Mouse (Mus musculus) small intestine, adult 2 months (tissue): ENCODE measurements around the gene Ptcd2. TPM values are rescaled to one million over a fixed set of nuclear protein-coding genes. Genes with fewer than 3 reads are reported as not detected.

Source experiments
- H3K27ac ChIP-seq: fragments of 200-500 bp; 2 replicates; pipeline ENCODE4 v1.5.1; 2012; ENCODE audit warnings: low read depth, low read length, control low read depth, inconsistent platforms; ENCODE audit not compliant: insufficient read depth
- H3K27me3 ChIP-seq: fragments of 200-500 bp; 2 replicates; pipeline ENCODE4 v1.6.1; 2012; ENCODE audit warnings: mild to moderate bottlenecking, moderate library complexity, low read length, inconsistent platforms; ENCODE audit not compliant: control insufficient read depth, insufficient read depth
- H3K36me3 ChIP-seq: fragments of 200-500 bp; 2 replicates; pipeline ENCODE4 v1.6.1; 2012; ENCODE audit warnings: mild to moderate bottlenecking, low read length, control low read depth, inconsistent platforms; ENCODE audit not compliant: control insufficient read depth, insufficient read depth
- H3K4me1 ChIP-seq: fragments of 200-500 bp; 2 replicates; pipeline ENCODE4 v1.6.1; 2012; ENCODE audit warnings: low read length, inconsistent platforms, mixed read lengths; ENCODE audit not compliant: control insufficient read depth, insufficient read depth, insufficient read length
- H3K4me3 ChIP-seq: fragments of 200-500 bp; 2 replicates; pipeline ENCODE4 v1.5.1; 2012; ENCODE audit warnings: low read depth, mild to moderate bottlenecking, control low read depth, inconsistent platforms, low read length, moderate library complexity
- CTCF ChIP-seq: fragments of 200-500 bp; IDR thresholded peaks from 2 replicates; pipeline ENCODE4 v1.5.1; 2012; ENCODE audit warnings: low read depth, mild to moderate bottlenecking, control low read depth, inconsistent platforms, low read length, moderate library complexity, mixed read lengths; ENCODE audit not compliant: insufficient replicate concordance, insufficient read length; ENCODE audit errors: extremely low read depth
- POLR2A ChIP-seq: fragments of 200-500 bp; IDR thresholded peaks from 2 replicates; pipeline ENCODE4 v1.6.1; 2012; ENCODE audit warnings: low read depth, mild to moderate bottlenecking, control low read depth, inconsistent platforms, low read length, moderate library complexity
- WGBS: fragments of 180-500 bp; shearing (Covaris S2); methylation state at CpG from one replicate; pipeline ENCODE4 v1.1.7; 2018; 5-methylcytosine and 5-hydroxymethylcytosine counted together
- polyA plus RNA-seq: library from polyadenylated mRNA; depleted of rRNA; stranded (reverse); fragments of >200 nt; gene quantifications from 2 replicates; pipeline ENCODE4 v1.2.3, GENCODE M21; 2012

Gene Ptcd2
- polyA plus RNA-seq, 1 experiment: 9.4 TPM

DNA sequence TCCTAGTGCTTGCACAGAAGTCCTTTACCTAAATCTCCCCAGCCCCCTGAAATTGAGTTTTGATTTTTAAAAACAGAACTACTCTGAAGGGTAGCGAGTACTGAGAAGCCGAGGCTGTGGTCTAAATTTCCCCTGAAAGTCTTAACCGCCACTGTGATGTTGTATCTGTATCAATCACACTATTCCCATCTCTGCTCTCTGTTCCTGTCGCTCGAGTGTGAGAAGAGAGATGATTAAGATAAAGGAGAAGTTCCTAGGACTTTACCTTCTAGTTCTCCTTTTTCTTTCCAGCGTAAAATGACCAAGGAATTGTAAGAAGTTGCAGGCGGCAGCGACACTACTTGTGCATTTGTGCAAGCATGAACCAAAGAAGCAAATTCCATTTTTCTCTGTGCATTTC is 38.3 kb downstream of the Ptcd2 start:
- no peaks in the 10 kb centered on the region for H3K4me1 ChIP-seq
- H3K36me3 ChIP-seq: no peaks in the 10 kb centered on the region
- H3K27ac ChIP-seq: no peak overlapping the region
- H3K4me3 ChIP-seq: no peak overlapping the region
- no peaks in the 10 kb centered on the region for H3K27me3 ChIP-seq
- 82% methylated on average over 8 of the region's 8 CpGs for WGBS
- no peak for TF ChIP-seq POLR2A
- no peak for TF ChIP-seq CTCF

DNA sequence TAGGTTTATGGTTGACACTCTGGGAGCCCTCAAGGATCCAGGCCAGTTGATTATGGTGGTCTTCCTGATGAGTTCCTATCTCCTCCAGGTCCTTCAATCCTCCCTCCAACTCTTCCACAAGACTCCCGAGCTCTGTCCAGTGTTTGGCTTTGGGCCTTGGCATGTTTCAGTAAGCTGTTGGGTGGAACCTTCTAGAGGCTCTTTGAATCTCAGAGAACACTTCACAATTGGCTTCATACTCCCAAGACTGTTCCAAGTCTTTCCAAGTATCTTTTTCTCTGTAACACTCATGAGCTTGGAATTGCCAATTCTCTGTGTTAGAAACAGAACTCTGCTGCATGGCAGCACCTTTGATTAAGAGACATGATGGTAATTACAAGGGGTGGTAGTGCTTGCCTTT is 39.3 kb downstream of the Ptcd2 start:
- H3K4me1 ChIP-seq: no peaks in the 10 kb centered on the region
- no peaks in the 10 kb centered on the region for H3K36me3 ChIP-seq
- H3K27ac ChIP-seq: no peak overlapping the region
- 78% methylated on average over 1 of the region's 1 CpGs for WGBS
- H3K27me3 ChIP-seq: no peaks in the 10 kb centered on the region
- no peak overlapping the region for H3K4me3 ChIP-seq
- TF ChIP-seq CTCF: no peak
- TF ChIP-seq POLR2A: no peak

DNA sequence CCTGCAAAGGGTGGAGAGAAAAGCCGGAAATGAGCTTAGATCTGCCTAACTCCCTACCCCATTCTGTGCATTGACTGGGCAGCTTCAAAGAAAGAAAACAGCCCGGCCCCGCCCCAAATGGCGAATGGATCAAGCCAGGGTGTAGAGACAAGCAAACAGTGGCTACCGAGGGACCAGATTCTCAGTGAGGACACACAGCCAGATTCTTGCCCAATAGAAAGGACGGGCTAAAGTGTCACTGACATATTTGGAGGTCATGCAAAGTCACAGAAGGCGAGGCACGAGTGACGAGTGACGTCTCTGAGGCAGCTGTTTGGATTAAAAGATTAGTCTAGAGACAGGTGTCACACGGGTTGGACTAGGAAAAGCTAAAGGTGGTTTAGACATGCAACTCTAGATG is 40.1 kb downstream of the Ptcd2 start:
- WGBS: 45% methylated on average over 11 of the region's 11 CpGs
- Histone ChIP-seq H3K4me1 (no peaks in the 10 kb centered on the region), H3K27ac (no peak overlapping the region), H3K36me3 (no peaks in the 10 kb centered on the region), H3K27me3 (no peaks in the 10 kb centered on the region), H3K4me3 (no peak overlapping the region)
- TF ChIP-seq CTCF: no peak
- no peak for TF ChIP-seq POLR2A

DNA sequence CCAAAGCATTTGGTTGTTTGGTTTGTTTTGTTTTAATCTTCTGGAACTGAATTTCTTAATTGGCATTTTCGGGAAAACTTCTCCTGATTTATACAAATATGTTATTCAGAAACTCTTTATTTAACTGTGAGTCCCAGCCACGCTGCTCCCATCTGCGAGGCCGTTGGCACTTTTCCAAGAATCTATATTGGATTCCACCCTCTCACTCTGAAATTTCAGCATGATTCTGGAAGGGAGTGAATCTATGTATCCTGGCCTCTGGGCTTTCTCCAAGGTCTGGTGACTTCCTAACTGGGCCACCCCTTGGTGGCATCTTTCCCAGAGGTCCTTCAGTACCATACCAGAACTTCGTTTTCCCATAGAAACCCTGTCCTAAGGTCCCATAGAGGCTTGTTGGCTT is 40.7 kb downstream of the Ptcd2 start:
- WGBS: 36% methylated on average over 5 of the region's 5 CpGs
- no peak overlapping the region for H3K27ac ChIP-seq

DNA sequence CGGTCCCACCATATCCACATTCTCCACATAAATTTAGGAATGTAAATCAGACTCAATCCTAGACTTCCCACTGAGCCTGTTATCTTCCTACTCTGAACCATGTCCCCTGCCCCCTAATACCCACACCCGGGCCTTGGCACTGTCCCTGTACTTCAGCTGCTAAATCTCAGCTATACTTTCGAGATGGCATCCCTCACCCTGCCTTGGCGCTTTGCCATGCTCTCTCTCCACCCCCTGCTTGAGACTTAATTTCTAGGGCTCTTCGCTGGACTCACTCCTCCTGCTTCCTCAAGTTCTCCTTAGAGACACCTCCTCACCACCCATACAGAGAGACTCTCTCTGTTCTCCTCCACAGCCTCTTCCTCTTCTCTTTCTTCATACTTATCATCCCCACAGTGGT is 44.6 kb downstream of the Ptcd2 start:
- TF ChIP-seq CTCF: no peak
- TF ChIP-seq POLR2A: no peak
- Histone ChIP-seq H3K4me1 (no peaks in the 10 kb centered on the region), H3K4me3 (no peak overlapping the region), H3K27me3 (no peaks in the 10 kb centered on the region), H3K36me3 (no peaks in the 10 kb centered on the region), H3K27ac (no peak overlapping the region)
- WGBS: 56% methylated on average over 5 of the region's 5 CpGs

More for the DNA sequence above, 40.7 kb downstream of the Ptcd2 start:
- Histone ChIP-seq H3K27me3 (no peaks in the 10 kb centered on the region), H3K4me3 (no peak overlapping the region), H3K36me3 (no peaks in the 10 kb centered on the region), H3K4me1 (no peaks in the 10 kb centered on the region)
- TF ChIP-seq CTCF (no peak), POLR2A (no peak)

DNA sequence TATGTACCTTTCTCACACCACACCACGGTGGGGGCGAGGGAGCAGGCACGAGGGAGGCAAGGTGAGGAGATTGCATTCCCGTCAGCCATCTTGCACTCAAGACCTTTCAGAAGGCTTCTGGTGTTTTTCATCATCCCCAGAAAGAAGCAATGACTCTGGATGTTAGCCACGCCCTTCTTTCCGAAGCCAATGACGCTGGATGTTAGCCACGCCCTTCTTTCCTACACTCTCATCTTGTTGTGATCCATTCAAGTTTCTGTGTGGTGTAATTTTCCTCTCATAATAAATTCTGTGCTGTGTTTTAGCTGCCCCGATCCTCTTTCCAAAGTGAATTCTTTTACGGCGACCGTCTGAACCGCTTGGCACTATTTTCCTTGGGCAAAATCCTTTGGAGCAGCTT is 50.3 kb downstream of the Ptcd2 start:
- Histone ChIP-seq H3K27me3 (no peaks in the 10 kb centered on the region), H3K4me1 (no peaks in the 10 kb centered on the region), H3K27ac (no peak overlapping the region), H3K36me3 (no peaks in the 10 kb centered on the region), H3K4me3 (no peak overlapping the region)
- no peak for TF ChIP-seq CTCF
- TF ChIP-seq POLR2A: no peak
- 88% methylated on average over 13 of the region's 13 CpGs for WGBS

DNA sequence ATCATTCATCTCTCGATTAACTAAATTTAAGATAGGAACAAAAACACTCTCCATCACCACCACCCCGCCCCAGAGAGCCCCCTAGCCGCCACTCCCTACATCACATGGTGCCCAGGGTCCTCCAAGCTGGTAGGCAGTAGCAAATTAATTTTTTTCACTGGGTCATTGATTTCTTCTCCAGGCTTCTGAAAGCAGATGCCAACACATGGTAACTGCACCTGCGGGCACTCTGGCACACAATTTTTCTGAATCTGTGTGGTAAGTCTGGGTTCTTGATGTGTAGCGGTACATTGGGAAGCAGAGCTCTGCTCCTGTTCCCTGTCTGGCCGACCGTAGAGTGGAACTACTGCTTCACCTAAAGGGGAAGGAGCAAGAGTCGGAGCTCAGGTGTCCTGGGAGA is 53.7 kb downstream of the Ptcd2 start:
- H3K4me1 ChIP-seq: no peaks in the 10 kb centered on the region
- TF ChIP-seq CTCF (no peak), POLR2A (no peak)
- 86% methylated on average over 8 of the region's 8 CpGs for WGBS
- H3K27me3 ChIP-seq: no peaks in the 10 kb centered on the region
- H3K36me3 ChIP-seq: no peaks in the 10 kb centered on the region
- no peak overlapping the region for H3K4me3 ChIP-seq
- H3K27ac ChIP-seq: no peak overlapping the region

DNA sequence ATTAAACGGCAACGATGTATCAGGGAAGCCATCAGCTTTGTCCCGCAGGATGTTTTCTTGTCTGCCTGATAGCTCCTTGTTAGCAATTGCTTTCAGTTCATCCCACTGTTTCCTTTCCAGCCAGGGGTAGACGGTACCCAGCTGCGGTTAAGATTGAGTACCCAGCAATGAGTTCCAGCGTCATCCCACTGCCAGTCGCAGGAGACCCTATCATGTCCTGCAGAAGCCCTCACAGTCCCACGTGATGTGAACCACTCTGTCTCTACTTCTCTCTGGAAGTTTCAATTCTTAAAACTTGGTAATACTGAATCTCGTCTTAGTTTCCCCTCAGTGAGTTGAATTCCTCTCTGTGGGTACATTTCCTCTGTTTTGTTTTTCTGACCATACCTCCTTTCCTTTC is 56.7 kb downstream of the Ptcd2 start:
- peak overlapping the region; percentile 51; the same call in 1 of the 2 replicates for H3K27ac ChIP-seq
- no peak for TF ChIP-seq POLR2A
- TF ChIP-seq CTCF: no peak
- 79% methylated on average over 9 of the region's 9 CpGs for WGBS
- no peaks in the 10 kb centered on the region for H3K27me3 ChIP-seq
- no peaks in the 10 kb centered on the region for H3K4me1 ChIP-seq
- no peak overlapping the region for H3K4me3 ChIP-seq
- no peaks in the 10 kb centered on the region for H3K36me3 ChIP-seq
